Mouse (Mus musculus): ENCODE results near the gene Fgf2. TPM values are rescaled to one million over a fixed set of nuclear protein-coding genes. Genes with fewer than 3 reads are reported as not detected.
A peak's percentile ranks its signal among the peaks of the same experiment; 100 is the strongest.

The Fgf2 gene
- polyA plus RNA-seq, 1 experiment: 5.2 TPM

DNA sequence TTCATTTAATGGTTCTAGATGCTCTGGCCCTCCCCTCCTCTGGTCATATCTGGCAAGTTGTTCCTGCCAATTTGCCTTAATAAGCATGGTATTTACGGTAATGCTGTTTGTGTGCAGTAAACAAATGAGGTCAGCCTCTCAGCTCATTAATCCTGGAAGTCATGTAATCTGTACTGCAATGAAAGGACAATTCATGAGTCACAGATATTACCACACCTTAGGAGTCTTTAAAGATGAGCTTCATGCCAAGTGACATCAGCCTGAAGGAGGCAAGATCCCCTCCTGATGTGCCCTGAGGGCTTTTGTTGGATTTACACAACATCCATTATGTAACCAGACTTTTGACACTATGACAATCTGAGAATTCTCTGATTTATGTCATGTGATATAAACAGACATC is 6.6 kb downstream of the Fgf2 start:
- DNase-seq (ENCODE audit: low read depth): peak; percentile 68

DNA sequence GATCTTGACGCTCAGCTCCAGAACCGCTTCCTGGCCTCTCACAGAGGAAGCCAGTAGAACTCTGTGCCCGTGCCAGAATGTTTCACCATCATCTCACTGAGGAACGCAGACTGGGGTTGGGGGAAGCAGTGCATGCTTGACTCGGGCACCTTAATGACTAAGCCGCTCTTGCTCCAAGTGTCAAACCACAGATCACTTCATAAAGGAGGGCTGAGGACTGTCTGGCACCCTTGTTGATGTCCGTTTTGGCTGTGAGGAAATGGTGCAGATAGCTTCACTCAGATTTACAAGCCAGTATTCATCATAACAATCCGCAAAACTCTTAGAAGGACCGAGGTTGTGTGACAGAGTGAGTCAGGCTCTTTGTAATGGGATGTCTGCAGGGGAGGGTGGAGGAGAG is 12.6 kb downstream of the Fgf2 start:
- DNase-seq (ENCODE audit: low read depth): no peak

DNA sequence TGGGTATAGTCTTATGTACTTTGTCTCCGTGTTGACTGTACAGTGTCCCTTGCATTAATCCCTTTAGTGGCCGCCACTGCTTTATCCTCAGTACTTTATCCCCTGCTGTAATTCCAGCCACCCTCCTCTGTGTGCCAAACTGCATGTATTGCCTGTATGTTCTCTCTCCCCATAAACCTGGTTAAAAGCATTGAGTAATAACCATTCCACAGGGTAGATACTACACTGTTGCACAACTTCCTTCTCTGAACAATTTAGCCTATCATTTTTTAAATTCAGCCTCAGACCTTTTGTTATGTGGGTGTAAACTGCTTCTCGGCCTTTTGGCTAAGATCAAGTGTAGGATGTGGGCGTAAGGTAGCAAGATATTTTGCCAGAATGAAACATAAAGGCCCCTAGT is 17.0 kb downstream of the Fgf2 start:
- DNase-seq (ENCODE audit: low read depth): no peak

GRCm38 (mm10) chr3:37365976-37366375 is 17.8 kb downstream of the Fgf2 start:
- no peak for DNase-seq (ENCODE audit: low read depth)

GRCm38 (mm10) chr3:37366381-37367053 is 18.4 kb downstream of the Fgf2 start:
- DNase-seq (ENCODE audit: low read depth): no peak

GRCm38 (mm10) chr3:37370407-37370806 is 22.3 kb downstream of the Fgf2 start:
- DNase-seq (ENCODE audit: low read depth): no peak

- DNase-seq (ENCODE audit: low read depth): no peak
Observed at GRCm38 (mm10) chr3:37373712-37374111, 25.6 kb downstream of the Fgf2 start.

- DNase-seq (ENCODE audit: low read depth): no peak
Observed at GRCm38 (mm10) chr3:37377926-37378325, 29.8 kb downstream of the Fgf2 start.

DNA sequence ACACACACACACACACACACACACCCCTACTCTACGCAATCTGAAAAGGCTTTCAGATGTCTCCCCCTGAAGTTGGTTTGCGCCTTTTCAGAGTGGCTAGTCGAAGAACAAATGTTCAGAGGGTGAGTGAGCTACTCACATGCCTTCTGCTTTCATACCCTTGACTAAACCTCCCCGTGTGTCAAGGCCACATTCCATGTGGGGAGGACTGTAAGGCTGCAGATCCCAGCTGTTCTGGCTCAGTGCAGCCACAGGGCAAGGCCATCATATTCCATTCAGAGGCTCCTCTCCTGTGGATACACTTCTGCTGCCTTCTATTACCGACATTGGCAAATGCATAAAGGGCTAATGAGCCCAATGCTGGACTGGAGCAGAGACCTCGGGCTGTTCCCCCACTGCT is 30.3 kb downstream of the Fgf2 start:
- no peak for DNase-seq (ENCODE audit: low read depth)

DNA sequence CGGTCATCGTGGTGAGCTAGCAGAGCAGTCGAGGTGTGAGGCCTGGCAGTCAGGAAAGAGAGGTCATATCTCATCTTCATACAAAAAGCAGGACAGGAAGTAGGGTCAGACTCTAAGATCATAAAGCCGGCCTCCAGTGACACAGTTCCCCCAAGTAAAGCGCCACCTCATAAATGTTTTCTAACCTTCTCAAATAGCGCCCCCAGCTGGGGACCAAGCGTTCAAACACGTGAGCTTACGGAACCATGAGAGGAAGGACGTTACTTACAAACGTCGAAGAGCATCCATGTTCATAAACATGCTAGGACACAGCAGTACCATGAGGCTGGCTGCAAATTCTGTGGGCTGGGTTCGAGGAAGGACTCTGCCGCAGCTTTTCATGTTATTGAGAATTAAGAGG is 31.1 kb downstream of the Fgf2 start:
- no peak for DNase-seq (ENCODE audit: low read depth)

GRCm38 (mm10) chr3:37379930-37380881 is 32.1 kb downstream of the Fgf2 start:
- peak; percentile 45 for DNase-seq (ENCODE audit: low read depth)

GRCm38 (mm10) chr3:37381457-37381856 is 33.3 kb downstream of the Fgf2 start:
- DNase-seq (ENCODE audit: low read depth): no peak

GRCm38 (mm10) chr3:37383096-37383765 is 35.1 kb downstream of the Fgf2 start:
- no peak for DNase-seq (ENCODE audit: low read depth)

DNA sequence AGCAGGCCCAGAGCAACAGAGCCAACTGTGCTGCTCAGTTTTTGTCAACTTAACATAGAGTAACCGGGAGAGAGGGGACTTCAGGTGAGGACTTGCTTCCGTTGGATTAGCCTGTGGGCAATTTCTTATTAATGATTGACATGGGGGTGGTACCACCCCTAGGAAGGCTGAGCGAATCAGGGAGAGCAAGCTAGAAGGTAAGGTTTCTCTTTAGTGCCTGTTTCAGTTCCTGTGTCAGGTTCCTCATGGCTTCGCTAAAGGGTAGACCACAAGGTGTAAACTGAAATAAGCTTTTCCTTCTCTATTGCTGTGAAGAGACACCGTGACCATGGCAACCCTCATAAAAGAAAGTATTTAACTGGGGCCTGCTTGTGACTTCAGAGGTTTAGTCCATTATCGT is 39.2 kb downstream of the Fgf2 start:
- no peak for DNase-seq (ENCODE audit: low read depth)

DNA sequence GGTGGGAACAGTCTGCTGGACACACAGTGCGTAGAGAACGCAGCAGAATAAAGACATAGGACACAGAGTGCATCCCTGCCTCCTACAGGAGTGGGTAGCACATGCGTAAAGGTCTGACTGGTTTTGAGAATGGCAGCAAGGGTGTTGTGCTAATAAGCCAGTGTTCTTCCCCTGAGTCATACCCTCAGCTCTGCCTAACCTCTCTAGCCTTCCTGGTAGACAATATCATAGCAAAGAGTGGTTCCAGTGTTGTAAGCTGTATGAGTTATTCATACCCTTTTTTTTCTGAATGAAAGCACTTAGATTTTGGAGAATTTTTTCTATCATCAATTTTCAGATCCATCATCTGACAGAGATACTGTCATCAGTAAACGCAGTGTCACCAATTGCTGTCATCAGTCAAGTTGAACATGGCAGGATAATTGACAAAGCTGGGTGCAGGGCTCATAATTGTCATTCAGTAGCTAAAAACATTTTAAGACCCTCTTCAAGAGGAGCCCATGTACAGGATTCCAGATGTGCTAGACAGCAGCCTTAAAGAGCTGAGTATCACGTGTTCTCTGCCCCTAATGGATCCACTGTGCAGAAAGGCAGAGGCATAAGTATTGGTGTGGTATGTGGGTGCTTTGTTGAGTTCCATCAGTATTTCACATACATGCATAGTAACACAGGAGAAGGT is 48.9 kb downstream of the Fgf2 start:
- DNase-seq (ENCODE audit: low read depth): no peak

DNA sequence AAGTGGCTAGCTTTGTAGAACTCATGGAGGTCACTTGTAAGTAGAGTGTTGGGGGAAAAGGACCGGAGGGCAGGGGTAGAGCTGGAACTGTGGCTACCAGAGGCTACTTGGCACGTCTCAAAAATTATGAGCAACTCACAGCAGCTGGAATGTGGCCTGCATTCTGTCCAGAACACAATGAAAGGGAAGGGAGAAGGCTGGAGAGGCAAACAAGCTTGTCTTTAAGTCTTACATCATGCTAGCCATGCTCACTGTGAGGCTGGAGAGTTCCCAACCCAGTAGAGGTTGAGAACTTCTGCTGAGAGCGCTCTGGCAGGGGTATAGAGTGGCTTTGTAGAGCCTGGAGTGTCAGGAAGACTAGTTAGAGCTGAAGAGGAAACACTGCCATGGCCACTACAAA is 49.5 kb downstream of the Fgf2 start:
- no peak for DNase-seq (ENCODE audit: low read depth)

DNA sequence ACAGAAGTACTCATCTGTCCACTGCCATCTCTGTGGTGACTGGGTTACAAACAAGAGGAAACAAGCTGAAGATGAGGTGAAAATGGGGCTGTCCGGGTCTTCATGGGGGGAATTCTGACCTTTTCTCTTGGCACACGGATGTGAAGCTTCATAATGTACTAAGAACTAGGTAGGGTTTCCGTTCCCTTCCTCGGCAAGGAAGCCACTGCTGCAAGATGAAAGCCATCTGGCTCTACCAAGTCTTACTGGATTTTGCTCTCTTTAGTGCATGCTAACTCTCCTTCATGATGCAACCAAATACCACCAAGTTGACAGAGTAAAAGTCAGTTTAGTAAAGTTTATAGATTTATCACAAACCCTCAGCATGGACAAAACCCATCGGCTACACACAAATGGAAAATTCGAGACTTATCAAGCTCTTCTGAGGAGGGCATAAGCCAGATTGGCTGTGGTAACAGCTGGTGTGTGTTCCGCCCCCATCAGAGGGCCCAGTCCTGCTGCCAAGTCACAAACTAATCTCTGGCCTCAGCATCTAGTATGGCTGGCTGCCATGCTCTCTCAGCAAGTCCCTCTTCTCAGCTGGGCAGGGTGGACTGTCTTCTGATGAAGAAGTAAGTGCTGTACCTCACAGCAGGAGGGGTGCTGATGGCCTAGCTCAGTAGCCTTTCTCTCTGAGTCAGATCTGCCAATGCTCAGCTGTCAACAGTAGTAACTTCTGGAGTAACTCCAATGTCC is 50.7 kb downstream of the Fgf2 start:
- no peak for DNase-seq (ENCODE audit: low read depth)

DNA sequence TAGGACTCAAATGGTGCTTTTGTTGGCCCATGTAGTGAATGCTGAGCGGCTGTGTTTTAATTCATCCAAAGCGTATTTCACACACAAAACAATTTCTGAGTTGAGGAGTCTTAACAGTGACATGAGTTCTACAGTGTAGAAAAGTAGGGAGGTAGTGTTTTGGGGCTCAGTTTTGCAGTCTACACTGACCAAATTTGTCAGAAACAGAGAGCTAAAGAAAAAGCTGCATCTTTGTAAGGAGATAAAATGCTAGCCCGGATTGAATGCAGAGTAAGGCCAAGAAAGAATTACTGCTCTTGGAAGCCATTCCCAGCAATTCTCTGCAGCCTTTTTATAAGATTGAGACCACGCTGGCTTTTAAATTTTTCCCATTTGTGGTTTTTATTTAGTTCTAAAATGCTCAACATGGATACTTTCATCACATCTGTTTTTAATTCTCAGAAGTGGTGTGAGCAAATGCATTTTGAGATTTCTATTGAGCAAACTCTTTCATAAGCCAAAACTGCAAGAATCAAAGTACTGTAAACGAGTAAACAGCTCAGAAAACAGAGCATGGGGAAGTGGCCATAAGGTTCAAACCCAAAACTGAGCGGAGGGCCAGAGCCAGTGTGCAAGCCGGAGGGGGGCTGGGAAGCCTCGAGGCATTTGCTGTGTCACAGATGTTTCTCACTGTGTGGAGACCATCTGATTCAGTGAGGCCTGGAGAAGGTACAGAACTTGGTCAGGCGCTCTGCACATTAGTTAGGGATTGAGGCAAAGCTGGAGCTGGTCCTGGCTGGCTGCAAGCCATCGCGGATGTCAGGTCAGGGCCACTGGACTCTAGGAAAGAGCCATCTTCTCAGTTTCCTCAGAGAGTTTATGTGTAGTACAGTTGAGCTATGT is 53.8 kb downstream of the Fgf2 start:
- no peak for DNase-seq (ENCODE audit: low read depth)

- no peak for DNase-seq (ENCODE audit: low read depth)
Observed at GRCm38 (mm10) chr3:37407598-37407997, 59.5 kb downstream of the Fgf2 start.

DNA sequence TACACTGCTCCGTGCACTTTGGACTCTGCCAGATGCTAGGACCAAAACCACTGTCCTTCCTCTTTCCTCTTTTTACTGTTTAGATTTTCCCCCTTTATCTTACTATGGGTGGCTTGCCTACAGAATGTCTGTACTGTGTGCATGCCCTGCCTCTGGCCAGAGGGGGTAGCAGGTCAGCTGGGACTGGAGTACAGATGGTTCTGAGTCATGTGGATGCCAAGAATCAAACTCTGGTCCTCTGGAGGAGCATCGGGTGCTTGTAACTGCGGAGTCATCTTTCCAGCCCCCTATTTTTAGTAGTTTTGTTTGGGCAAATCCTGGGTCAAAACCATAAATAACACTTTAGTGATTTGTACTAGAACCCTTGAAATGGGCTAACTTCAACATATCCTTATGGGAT is 65.3 kb downstream of the Fgf2 start:
- DNase-seq (ENCODE audit: low read depth): no peak
